Mouse (Mus musculus): ENCODE data around the gene Tmem198b.

DNA sequence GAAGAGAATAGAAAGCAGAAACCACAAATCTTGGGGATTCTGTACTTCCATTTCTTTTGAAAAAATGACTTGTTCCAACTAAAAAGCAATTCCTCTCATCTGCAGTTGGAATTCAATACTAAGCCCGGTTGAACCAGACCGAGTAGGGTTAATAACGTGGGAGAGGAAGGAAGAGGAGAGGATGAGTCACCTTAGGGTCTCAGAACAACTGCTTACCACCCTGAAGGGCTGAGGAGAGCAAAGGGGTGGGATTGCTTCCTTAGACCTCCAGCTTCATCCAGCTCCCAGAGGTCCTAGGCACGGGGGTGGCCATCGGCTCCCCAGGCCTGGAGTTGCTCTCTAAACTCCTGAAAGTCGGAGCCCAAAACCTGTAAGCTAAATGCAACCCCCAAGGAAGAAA lies 809 bp downstream of the Tmem198b start:
- TF ChIP-seq EP300 (IDR thresholded peaks at IDR 0.05; ENCODE audit: low read depth) (no peak), CTCF (IDR thresholded peaks at IDR 0.05; ENCODE audit: low read depth) (no peak)

Measured in liver, postnatal 0 days (tissue).